29 mouse cellular contexts compared by ENCODE assay signal in the genomic region with DNA sequence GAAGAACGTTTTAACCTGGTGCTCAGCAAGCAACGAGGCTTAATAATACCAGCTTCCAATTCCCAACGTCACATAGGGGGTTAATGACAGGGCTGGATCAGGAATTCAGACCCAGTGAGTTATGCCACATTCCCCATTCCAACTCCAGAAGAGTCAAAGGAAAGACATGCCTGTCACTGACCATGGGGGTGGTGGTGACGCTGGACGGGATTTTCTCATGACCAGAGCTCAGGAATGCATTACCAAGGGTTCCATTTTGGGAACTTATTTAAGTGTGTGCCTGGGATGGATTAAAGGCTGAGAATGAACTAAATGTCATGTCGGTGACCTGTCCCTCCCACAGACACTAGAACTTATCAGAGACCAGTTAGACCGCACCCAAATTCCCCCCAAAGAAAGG. TPM values are rescaled to one million over a fixed set of nuclear protein-coding genes. Genes with fewer than 3 reads are reported as not detected.
DNase-seq lines count a peak whose midpoint lies in the region; ATAC-seq and TF ChIP-seq lines count a peak whose summit lies in the region.
"Had no signal": no experiment of that assay in that cellular context is flagged by ENCODE, and none has a peak within 500 bp of the region (broad histone marks: within the 10 kb centered on the region; RNA-seq: fewer than 3 reads in every experiment).

No protein-coding gene starts in this region.

- 54% methylated on average over 7 of the region's 7 CpGs for WGBS in heart, embryonic 10.5 days
- WGBS in heart, postnatal 0 days, result 38% methylated on average over 7 of the region's 7 CpGs

- peak; percentile 81 for DNase-seq in heart, embryonic 10.5 days (ENCODE audit: low spot score)
- DNase-seq in heart, postnatal 36 days, result no peak
- DNase-seq in heart, postnatal 0 days (ENCODE audit: low spot score), result peak; percentile 63
- no peak for DNase-seq in heart, postnatal 25 days (ENCODE audit: low spot score)
- peak; percentile 64 for DNase-seq in lung, postnatal 10 days
- DNase-seq in lung, postnatal 25 days (ENCODE audit: low spot score), result no peak
- DNase-seq: adrenal gland, adult 2 months; adrenal gland, postnatal 36 days; embryo, embryonic 11 days; gastrocnemius, postnatal 25 days; liver, embryonic 13.5 days; lung, embryonic 14.5 days; thymus, postnatal 14 days had no signal

- no peaks in the 10 kb centered on the region for H3K9me3 ChIP-seq in heart, embryonic 10.5 days
- H3K9me3 ChIP-seq in heart, postnatal 0 days (replicated peaks; ENCODE audit: control insufficient read depth, low read length), result no peaks in the 10 kb centered on the region
- H3K9me3 ChIP-seq: embryonic facial prominence, embryonic 12.5 days; kidney, embryonic 15.5 days; liver, embryonic 13.5 days; midbrain, embryonic 10.5 days; midbrain, embryonic 15.5 days had no signal

- no peak overlapping the region for H3K4me3 ChIP-seq in heart, embryonic 10.5 days
- H3K4me3 ChIP-seq in heart, postnatal 0 days (ENCODE audit: low read depth, low read length), result no peak overlapping the region
- H3K4me3 ChIP-seq: embryonic facial prominence, embryonic 12.5 days; kidney, embryonic 15.5 days; liver, embryonic 13.5 days; midbrain, embryonic 10.5 days; midbrain, embryonic 15.5 days had no signal

- no peaks in the 10 kb centered on the region for H3K36me3 ChIP-seq in heart, embryonic 10.5 days
- no peaks in the 10 kb centered on the region for H3K36me3 ChIP-seq in heart, postnatal 0 days (replicated peaks; ENCODE audit: control insufficient read depth, insufficient read depth, low read length)
- H3K36me3 ChIP-seq: embryonic facial prominence, embryonic 12.5 days; kidney, embryonic 15.5 days; liver, embryonic 13.5 days; midbrain, embryonic 10.5 days; midbrain, embryonic 15.5 days had no signal

- intact Hi-C loops in heart, postnatal 36 days (cut with DNase I), result no loop called here
- intact Hi-C loops in heart, postnatal 25 days (cut with DNase I), result no loop called here

- H3K27me3 ChIP-seq in heart, embryonic 10.5 days (ENCODE audit: insufficient read depth, poor library complexity, severe bottlenecking), result no peaks in the 10 kb centered on the region
- no peaks in the 10 kb centered on the region for H3K27me3 ChIP-seq in heart, postnatal 0 days (ENCODE audit: control insufficient read depth, insufficient read depth, low read length)
- H3K27me3 ChIP-seq: embryonic facial prominence, embryonic 12.5 days; kidney, embryonic 15.5 days; liver, embryonic 13.5 days; midbrain, embryonic 15.5 days had no signal

- H3K4me2 ChIP-seq in heart, postnatal 0 days (ENCODE audit: low read depth, low read length), result no peak overlapping the region
- H3K4me2 ChIP-seq: embryonic facial prominence, embryonic 12.5 days; kidney, embryonic 15.5 days; liver, embryonic 13.5 days; lung, embryonic 14.5 days; midbrain, embryonic 15.5 days had no signal

- no peak for TF ChIP-seq CTCF in heart, postnatal 0 days (IDR thresholded peaks at IDR 0.05; ENCODE audit: low read depth)

- peaks cover 37% of the 10 kb centered on the region for H3K4me1 ChIP-seq in heart, embryonic 10.5 days
- 0 out of 2 replicates have a peak, but pooled peaks cover 5% of the 10 kb centered on the region for H3K4me1 ChIP-seq in heart, postnatal 0 days (ENCODE audit: control insufficient read depth, insufficient read depth)
- H3K4me1 ChIP-seq: liver, embryonic 13.5 days had no signal

- ATAC-seq in heart, postnatal 0 days (ENCODE audit: insufficient read depth, low read depth), result peak; percentile 87
- no peak for ATAC-seq in megakaryocyte-erythroid progenitor cell, adult 5-6 weeks (replicated peaks; ENCODE audit: low FRiP score, low TSS enrichment, poor library complexity, severe bottlenecking)
- ATAC-seq: activated CD4-positive, CD25-positive, alpha-beta regulatory T cell, adult 4 months; forebrain, embryonic 14.5 days; hindbrain, embryonic 16.5 days; midbrain, embryonic 15.5 days had no signal

- H3K9ac ChIP-seq in heart, postnatal 0 days (replicated peaks; ENCODE audit: low read depth, low read length), result no peak overlapping the region
- H3K9ac ChIP-seq: embryonic facial prominence, embryonic 12.5 days; kidney, embryonic 15.5 days; liver, embryonic 13.5 days; lung, embryonic 14.5 days; midbrain, embryonic 15.5 days had no signal

- peak overlapping the region; percentile 60; the same call in 1 of the 2 replicates for H3K27ac ChIP-seq in heart, embryonic 10.5 days
- peak overlapping the region; percentile 22 for H3K27ac ChIP-seq in heart, postnatal 0 days (ENCODE audit: low read depth)
- H3K27ac ChIP-seq: embryonic facial prominence, embryonic 12.5 days; kidney, embryonic 15.5 days; liver, embryonic 13.5 days; midbrain, embryonic 10.5 days; midbrain, embryonic 15.5 days had no signal

- TF ChIP-seq EP300 in heart, postnatal 0 days (IDR thresholded peaks at IDR 0.05; ENCODE audit: low read depth), result no peak

RNA-seq across cellular contexts. Expression of a gene that starts 13.0 kb away (rescaled TPM):
- 0.86 and 2.3 TPM in 2 replicates for polyA plus RNA-seq in heart, embryonic 10.5 days (2016; fragmentation: Nextera tagmentation; extraction: Ambion mirVana)
- total RNA-seq in heart, postnatal 36 days (2021), result not detected
- total RNA-seq in heart, postnatal 0 days (2014; rRNA removed; ENCODE audit: low replicate concordance), result not detected in 2 replicates
- 0.25 and 0.31 TPM in 2 replicates for polyA plus RNA-seq in heart, postnatal 0 days (2015; fragmentation: Nextera tagmentation; extraction: Ambion mirVana)
- not detected for total RNA-seq in heart, postnatal 25 days (2021)
- total RNA-seq in megakaryocyte-erythroid progenitor cell, adult 5-6 weeks (2014; fragmentation: Nextera tagmentation), result not detected in 2 replicates
- not detected in 2 replicates for total RNA-seq in megakaryocyte-erythroid progenitor cell, adult 5-6 weeks (2017)
- total RNA-seq: adrenal gland, adult 2 months; adrenal gland, postnatal 36 days; heart, adult 8-10 months; layer of hippocampus, adult 18-20 months; layer of hippocampus, postnatal 25 days; left cerebral cortex, adult 8-10 months; left cerebral cortex, postnatal 36 days; neutrophil, adult 5-6 weeks had no signal
- polyA plus RNA-seq: activated CD4-positive, CD25-positive, alpha-beta regulatory T cell, adult 4 months; adrenal gland, adult 2 months; forebrain, embryonic 14.5 days; hindbrain, embryonic 16.5 days; intestine, embryonic 14.5 days; lung, embryonic 14.5 days; urinary bladder, adult 2 months had no signal

RNA-seq across cellular contexts. Expression of a gene that starts 41.6 kb away (rescaled TPM):
- polyA plus RNA-seq in heart, embryonic 10.5 days (2016; fragmentation: Nextera tagmentation; extraction: Ambion mirVana), result 8.0 and 8.1 TPM in 2 replicates
- 10 to 100 TPM; 18.4 to 19.8 TPM for total RNA-seq in heart, postnatal 36 days (2021)
- total RNA-seq in heart, postnatal 0 days (2014; rRNA removed; ENCODE audit: low replicate concordance), result 15.5 and 29.2 TPM in 2 replicates
- 11.7 and 12.9 TPM in 2 replicates for polyA plus RNA-seq in heart, postnatal 0 days (2015; fragmentation: Nextera tagmentation; extraction: Ambion mirVana)
- 10 to 100 TPM; 15.5 to 20.5 TPM for total RNA-seq in heart, postnatal 25 days (2021)
- not detected in 2 replicates for total RNA-seq in megakaryocyte-erythroid progenitor cell, adult 5-6 weeks (2014; fragmentation: Nextera tagmentation)
- not detected in 2 replicates for total RNA-seq in megakaryocyte-erythroid progenitor cell, adult 5-6 weeks (2017)
- total RNA-seq: neutrophil, adult 5-6 weeks had no signal

RNA-seq across cellular contexts. Expression of a gene that starts 55.9 kb away (rescaled TPM):
- 8.5 and 16.0 TPM in 2 replicates for polyA plus RNA-seq in heart, embryonic 10.5 days (2016; fragmentation: Nextera tagmentation; extraction: Ambion mirVana)
- total RNA-seq in heart, postnatal 36 days (2021), result 1 to 10 TPM; 1.4 to 1.6 TPM
- total RNA-seq in heart, postnatal 0 days (2014; rRNA removed; ENCODE audit: low replicate concordance), result 5.2 and 12.3 TPM in 2 replicates
- 6.2 and 6.4 TPM in 2 replicates for polyA plus RNA-seq in heart, postnatal 0 days (2015; fragmentation: Nextera tagmentation; extraction: Ambion mirVana)
- total RNA-seq in heart, postnatal 25 days (2021), result 1 to 10 TPM; 1.6 to 1.9 TPM
- total RNA-seq in megakaryocyte-erythroid progenitor cell, adult 5-6 weeks (2014; fragmentation: Nextera tagmentation), result 0.32 and 1.1 TPM in 2 replicates
- 1.1 and 1.6 TPM in 2 replicates for total RNA-seq in megakaryocyte-erythroid progenitor cell, adult 5-6 weeks (2017)

Comparison
In these comparisons a context has a peak if more than half of its experiments do, and no peak if none do; other contexts are left out.
1. DNase-seq: peak in heart, embryonic 10.5 days (single experiment), heart, postnatal 0 days (single experiment) and lung, postnatal 10 days (single experiment); none in heart, postnatal 36 days (0 of 2), heart, postnatal 25 days (single experiment) and lung, postnatal 25 days (single experiment).
2. RNA of a gene that starts 41.6 kb away (total RNA-seq): 15.5 to 29.2 TPM in heart, postnatal 0 days, 15.5 to 20.5 TPM in heart, postnatal 25 days and 18.4 to 19.8 TPM in heart, postnatal 36 days; not detected in megakaryocyte-erythroid progenitor cell, adult 5-6 weeks; every median in the first group is over 10 times any median in the second.